Mouse (Mus musculus): ENCODE results near the gene Afap1.

The Afap1 gene

GRCm38 (mm10) chr5:35975681-35976080, 82.6 kb downstream of the Afap1 start:
- DNase-seq = peak; percentile 37 to 68

- DNase-seq = no peak
Measured at GRCm38 (mm10) chr5:35980542-35980941, 87.4 kb downstream of the Afap1 start.

GRCm38 (mm10) chr5:35981341-35981740, 88.2 kb downstream of the Afap1 start:
- DNase-seq = no peak

DNA sequence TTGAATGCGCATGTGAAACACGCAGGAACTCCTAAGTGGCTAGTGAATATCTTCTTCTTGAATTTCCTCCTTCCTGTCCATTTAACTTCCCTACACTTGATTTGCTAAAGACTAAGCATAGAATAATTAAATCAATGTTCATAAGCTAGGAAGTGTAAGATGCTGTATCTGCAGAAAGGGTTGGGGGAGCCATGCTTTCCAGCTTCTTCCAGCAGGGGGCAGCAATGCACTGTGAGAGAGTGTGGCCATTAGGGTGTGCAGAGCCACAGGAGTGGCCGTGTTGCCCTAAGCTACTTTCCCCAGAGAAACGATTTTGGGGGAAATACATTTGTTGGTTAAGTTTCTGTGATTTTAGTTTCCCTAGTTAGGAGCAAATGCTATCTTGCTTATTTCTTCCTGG, 88.9 kb downstream of the Afap1 start:
- DNase-seq = peak; percentile 76 to 79

DNA sequence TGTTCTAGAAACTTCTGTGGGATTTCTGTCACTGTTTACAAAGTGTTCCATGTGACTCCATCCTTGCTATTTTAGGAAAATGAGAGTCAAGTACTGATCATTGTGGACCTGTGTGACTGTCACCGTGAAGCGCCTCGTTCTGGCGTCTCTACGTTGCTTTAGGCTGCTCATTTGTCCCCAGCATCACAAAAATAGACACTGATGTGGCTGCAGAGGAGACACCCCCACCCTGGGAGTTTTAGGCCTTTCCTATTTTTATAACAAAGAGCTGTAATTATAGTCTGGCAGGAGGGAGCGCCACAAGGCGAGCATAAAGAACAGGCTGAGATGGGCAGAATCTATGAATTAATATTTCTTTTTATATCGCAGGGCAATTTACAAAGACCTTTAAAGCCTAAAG, 92.5 kb downstream of the Afap1 start:
- DNase-seq = no peak

DNA sequence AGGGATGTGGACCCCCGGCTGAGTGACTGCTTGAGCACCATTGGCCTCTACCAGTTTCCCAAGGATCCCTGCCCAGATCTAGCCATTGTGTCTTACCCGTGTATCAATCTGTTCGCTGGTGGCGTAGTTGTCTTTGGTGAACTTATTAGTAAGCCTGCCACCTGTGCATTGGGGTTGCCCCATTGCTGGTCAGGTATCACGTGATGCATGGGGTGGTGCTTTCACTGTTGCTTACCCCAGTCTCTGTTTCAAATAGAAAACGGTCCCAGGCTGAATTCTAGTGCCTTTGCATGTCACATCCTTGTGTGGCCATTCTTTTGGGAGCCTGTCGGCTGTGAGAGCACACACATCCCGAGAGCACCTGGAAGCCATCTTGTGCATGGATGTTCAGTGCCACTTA, 95.0 kb downstream of the Afap1 start:
- DNase-seq = no peak

- DNase-seq = no peak
Measured at GRCm38 (mm10) chr5:35989506-35989905, 96.4 kb downstream of the Afap1 start.

DNA sequence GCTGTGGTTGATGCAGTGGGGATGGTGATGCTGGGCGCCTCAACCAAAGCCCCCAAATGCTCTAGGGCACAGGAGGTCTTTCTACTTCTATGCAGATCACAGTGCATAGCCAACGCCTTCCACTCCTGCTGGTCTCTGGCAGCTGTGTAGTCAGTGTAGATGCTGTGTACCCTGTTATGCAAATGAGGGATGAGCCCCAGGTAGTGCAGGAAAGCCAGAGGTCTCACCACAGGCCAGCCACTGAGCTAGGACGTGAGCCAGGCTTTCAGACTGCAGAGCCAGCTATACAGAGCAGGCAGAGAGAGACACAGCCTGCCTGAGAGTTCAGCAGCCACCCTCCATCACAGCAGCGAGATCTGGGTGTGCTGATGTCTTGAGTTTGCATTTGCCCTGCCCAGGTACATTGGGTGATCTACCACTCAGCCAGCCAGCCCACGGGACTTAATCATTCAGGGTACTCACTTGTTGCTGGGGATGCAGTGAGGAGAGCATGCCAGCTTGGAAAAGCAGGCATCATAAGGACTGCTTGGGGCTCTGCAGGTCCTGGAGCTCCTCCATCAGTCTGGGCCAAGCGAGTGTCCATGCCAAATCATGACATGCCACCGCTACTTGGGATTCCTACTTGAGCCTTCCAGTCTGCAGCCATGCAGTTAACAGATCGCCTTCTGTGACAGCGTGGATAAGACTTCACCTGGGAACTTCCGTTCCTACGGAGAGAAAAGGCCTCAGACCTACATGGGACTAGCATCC, 97.0 kb downstream of the Afap1 start:
- DNase-seq = peak; percentile 58 to 67

DNA sequence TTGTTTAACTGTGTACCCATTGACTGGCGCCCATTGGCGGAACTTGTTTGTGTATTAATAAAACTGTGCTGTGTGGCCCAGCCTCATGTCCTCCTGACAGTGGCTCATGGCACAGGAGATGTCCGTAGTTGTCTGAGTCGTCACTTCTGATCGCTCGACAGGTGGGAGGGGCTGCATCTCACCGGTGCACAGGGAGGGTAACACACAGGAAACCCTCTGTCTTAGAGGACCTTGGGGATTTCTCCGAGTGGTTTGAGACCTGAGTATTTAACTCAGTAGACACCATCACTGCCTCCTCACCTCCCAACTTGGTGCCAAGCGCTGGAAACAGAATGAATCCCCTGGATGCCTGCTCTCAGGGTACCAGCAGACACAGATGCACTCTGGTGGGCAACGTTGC, 110.7 kb downstream of the Afap1 start:
- DNase-seq = no peak

- no peak for DNase-seq
Measured at GRCm38 (mm10) chr5:36006106-36006505, 113.0 kb downstream of the Afap1 start.

DNA sequence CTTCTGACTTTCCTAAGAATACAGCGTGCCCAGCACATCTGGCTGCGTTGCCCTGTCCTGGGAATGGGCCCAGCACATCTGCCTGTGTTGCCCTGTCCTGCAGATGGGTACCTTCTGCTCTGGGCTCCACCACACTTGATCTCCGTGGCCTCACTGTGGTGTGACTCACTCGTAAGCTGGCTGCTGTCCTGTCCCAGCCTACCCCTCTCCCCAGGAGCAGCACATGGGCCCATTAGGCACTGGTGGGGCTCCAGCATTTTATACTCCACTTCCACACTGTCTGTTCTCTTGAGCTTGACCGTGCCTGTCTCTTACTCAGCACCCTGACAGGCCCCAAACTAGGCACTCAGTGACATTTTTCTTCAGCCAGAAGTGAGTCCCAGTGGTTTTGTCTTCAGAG, 113.5 kb downstream of the Afap1 start:
- DNase-seq = no peak

- DNase-seq = peak; percentile 25 to 27
Measured at GRCm38 (mm10) chr5:36007649-36008048, 114.5 kb downstream of the Afap1 start.

DNA sequence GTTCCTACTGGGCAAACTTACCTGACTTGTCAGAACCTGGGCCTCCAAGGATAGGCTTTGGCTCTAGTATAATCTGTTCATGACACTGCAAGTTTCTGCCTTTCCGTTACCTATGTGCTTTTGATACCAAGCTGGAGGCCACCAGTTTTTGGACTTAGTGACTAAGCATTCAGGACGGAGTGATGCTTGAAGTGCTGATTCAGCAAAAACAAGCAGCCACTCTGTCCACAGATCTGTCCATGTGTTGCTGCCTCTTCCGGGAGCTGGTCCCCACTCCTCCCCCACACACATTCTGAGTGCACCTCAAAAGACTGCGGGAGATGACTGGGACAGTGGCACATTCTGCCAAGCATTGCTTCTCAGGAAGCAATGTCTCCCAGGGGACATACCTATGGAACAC, 116.3 kb downstream of the Afap1 start:
- no peak for DNase-seq

- no peak for DNase-seq
Measured at GRCm38 (mm10) chr5:36018366-36018765, 125.2 kb downstream of the Afap1 start.

DNA sequence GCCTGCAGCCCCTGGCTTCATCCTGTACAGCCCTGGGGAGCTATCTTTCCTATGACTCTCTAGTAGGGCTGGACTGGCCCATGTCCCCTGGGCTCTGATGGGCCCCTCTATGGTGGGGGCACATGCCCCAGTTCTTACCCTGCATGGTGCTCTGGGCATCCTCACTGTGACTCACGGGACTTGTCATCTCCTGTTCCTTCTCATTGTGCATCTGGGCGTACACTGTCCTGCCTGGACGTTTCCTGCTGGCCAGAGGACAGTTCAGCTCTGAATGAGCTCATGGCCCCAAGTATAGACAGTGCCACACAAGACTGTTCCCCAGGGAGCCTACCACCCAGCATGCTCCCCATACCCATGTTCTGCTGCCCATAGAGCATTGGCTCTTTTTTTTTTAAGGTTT, 128.0 kb downstream of the Afap1 start:
- no peak for DNase-seq

GRCm38 (mm10) chr5:36022361-36022760, 129.2 kb downstream of the Afap1 start:
- DNase-seq = no peak

- no peak for DNase-seq
Measured at GRCm38 (mm10) chr5:36024003-36024685, 131.0 kb downstream of the Afap1 start.

DNA sequence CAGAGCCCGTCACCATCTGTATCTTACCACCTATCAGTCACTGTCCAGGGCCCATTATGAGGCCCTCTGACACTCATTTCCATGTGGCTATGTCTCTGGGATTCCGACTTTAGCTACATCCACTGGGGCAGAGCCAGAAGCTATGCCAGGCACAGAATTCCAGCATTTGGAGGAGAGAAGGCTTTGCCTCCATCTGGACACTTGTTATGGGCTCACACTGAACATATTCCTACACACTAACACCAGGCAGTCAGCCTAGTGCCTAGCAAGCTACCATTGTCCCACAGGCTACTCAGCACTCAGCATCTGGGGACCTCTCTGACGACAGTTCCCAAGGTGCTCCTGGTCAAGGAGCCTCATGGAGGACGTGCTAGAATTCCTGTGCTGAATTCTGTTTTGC, 132.0 kb downstream of the Afap1 start:
- DNase-seq = no peak

DNA sequence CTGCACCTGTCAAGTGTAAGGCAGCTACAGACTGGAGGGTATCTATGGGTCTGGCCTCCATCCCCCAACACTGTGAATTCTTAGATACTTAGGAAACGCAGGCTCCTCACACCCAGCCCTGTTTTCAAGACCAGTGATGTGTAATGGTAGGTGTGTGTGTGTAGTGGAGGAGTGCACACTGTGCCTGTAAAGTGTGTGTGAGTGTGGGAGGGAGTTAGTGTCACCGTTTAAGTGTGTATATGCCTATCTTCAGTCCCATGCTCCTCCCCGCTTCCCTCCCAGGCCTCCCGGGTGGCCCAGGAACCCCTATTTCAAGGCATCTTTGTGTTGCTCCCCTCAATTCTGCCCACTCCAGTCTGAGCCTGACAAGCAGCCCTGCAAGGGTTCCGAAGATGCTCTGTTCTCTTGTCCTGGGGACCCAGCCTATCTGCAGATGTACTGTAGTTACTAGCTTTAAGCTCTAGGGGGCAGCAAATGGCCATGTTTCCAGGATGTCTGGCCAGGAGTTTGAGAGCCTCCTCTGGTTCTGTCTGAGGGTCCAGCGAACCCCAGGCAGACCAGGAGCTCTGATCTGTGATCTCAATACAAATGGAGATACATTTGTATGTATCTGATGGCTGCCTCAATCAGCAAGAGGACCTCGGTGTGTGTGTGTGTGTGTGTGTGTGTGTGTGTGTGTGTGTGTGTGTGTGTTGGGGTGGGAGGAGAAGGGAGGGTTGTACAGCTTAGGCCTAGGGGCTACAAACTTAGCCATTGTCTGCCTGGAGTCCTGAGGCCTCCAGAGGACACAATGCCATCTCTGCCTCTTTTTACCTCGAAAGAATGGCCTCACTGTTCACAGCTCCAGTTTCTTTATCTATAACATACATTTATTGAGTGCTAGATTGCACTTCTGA, 140.7 kb downstream of the Afap1 start:
- DNase-seq = peak; percentile 17 to 29

DNA sequence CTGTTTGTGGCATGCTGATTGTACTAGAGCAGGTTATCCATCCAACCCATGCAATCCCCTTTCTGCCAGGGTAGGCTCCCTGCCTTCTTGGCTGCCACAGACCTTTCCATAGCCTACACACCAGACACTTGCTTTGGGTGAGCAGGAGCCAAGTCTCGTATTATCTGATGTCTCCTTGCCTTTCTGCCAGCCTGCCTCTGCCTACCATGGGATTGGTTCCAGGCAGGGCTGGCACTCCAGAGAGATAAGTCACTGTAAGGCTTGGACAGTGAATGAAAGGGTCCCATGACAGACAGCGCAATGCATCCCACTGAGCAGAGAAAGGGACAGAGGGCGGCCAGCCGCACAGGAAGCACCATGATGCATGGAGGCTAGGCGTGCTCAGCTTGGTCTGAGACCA, 146.5 kb downstream of the Afap1 start:
- DNase-seq = no peak

DNA sequence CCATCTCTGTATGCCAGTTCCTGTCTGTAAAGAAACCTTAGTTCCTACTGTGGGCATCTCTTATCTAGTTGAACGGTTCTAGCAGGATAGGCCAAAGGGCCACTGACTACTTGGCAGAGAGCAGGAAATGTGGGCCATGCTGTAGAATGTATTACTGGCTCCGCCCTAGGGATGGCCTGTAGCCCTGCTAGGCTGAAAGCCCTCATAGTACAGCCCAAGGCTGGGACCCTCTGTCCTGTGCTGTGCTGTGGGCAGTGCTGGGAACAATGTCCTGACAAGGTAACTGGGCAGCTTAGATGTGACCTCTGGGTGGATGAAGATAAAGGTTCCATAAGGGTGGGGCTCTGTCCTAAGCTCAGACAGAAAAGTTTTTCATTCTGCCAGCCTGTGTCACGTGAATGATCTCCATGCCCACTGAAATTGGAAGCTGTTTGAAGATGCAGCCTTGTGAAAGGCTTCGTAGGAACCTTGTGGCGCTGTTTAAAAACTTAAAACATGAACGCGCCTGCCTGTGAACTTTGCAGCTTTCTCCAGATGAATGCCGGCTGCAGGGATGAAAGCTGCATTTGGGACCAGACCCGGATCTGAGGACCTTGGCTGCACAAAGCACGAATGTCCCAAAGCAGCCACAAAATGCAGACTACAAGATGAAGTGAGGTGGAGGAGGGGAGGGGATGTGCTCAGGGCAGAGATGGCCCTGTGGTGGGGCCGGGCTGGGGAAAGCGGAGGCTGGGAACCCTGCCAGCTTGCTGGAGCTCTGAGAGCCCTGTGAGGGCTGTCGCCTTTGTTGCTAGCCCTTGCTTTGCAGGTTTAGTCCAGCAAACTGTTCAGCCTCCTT, 147.5 kb downstream of the Afap1 start:
- no peak for DNase-seq

DNA sequence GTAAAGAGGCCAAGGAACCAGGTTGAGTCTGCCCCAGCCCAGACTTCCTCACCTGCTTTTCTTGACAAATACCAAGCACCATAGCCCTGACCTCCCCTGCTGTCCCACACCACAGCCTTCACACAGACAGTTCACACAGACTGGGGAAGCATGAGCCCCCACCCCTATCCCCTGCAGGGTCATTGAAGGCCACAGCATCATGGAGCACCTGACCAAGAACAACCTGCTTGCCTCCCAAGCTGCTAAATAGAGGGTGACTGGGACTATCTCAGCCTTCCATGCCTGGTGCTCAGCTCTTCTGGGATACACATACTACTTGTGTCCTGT, 148.1 kb downstream of the Afap1 start:
- DNase-seq = no peak

DNA sequence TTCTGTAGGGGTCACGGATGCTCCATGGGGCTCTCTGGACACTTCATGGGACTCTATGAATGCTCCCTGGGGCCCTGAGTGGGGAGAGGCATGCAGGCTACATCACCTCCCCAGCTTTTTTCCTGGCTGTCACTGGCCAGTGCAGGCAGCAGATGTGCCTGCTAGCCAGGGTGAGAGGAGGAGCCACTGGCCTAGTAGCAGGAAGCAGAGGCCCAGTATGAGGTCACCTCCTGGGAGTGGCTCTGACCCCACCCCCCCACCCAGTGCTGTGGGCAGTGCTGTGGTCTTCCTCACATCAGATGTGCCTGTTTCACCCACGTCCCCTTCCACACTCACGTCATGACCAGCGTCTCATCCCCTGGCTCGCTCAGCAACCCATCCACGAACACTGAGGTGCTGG, 148.6 kb downstream of the Afap1 start:
- no peak for DNase-seq
